Mouse (Mus musculus): ENCODE data around the gene Agap1. TPM values are rescaled to one million over a fixed set of nuclear protein-coding genes. Genes with fewer than 3 reads are reported as not detected.

Gene Agap1
- polyA plus RNA-seq, 1 experiment from 2014 or later, result 4.2 TPM

GRCm38 (mm10) chr1:89515808-89516560 lies 61.4 kb downstream of the Agap1 start:
- no peak overlapping the region for H3K4me2 ChIP-seq (replicated peaks; ENCODE audit: low read depth)
- H3K4me3 ChIP-seq (ENCODE audit: low read depth, low read length), result no peak overlapping the region
- no peak for TF ChIP-seq CTCF (IDR thresholded peaks at IDR 0.05; ENCODE audit: low read depth)
- no peak for TF ChIP-seq EP300 (optimal IDR thresholded peaks at IDR 0.05)
- H3K36me3 ChIP-seq (ENCODE audit: control insufficient read depth, insufficient read depth, low read length), result no peaks in the 10 kb centered on the region
- no peaks in the 10 kb centered on the region for H3K27me3 ChIP-seq (ENCODE audit: control insufficient read depth, insufficient read depth, low read length)
- no peak overlapping the region for H3K27ac ChIP-seq (replicated peaks)
- DNase-seq (ENCODE audit: low spot score), result no peak
- 65% methylated on average over 11 of the region's 11 CpGs for WGBS
- H3K9me3 ChIP-seq (ENCODE audit: control insufficient read depth, low read length), result no peaks in the 10 kb centered on the region
- H3K9ac ChIP-seq (ENCODE audit: low read length), result no peak overlapping the region
- no peaks in the 10 kb centered on the region for H3K4me1 ChIP-seq (replicated peaks; ENCODE audit: control insufficient read depth, insufficient read depth)
- peak; percentile 13; the same call in 1 of the 2 replicates for ATAC-seq (ENCODE audit: low FRiP score, low TSS enrichment)

DNA sequence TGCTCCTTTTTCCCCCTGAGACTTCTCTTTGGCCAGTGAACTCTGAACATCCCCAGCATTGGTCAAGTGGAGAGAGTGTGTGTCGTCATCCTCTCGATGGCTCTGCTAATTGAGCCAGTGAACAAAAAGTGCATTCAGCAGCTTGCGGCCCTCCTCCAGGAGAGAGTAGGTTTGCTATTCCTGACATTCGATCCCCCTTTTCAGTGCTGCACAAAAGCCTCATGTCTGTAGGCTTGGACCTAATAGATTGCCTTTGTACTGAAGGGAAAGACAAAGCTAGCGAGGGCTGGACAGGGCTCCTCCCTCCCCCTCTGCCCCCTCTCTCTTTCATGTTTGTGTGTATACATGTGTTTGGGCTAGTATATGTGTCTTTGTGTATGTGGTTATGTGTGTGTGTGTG lies 63.2 kb downstream of the Agap1 start:
- no peak for DNase-seq (ENCODE audit: low spot score)
- no peak for TF ChIP-seq CTCF (IDR thresholded peaks at IDR 0.05; ENCODE audit: low read depth)
- no peak for TF ChIP-seq EP300 (optimal IDR thresholded peaks at IDR 0.05)
- no peaks in the 10 kb centered on the region for H3K9me3 ChIP-seq (ENCODE audit: control insufficient read depth, low read length)
- 41% methylated on average over 5 of the region's 5 CpGs for WGBS
- no peak overlapping the region for H3K4me2 ChIP-seq (replicated peaks; ENCODE audit: low read depth)
- ATAC-seq (ENCODE audit: low FRiP score, low TSS enrichment), result no peak
- no peaks in the 10 kb centered on the region for H3K36me3 ChIP-seq (ENCODE audit: control insufficient read depth, insufficient read depth, low read length)
- H3K4me1 ChIP-seq (replicated peaks; ENCODE audit: control insufficient read depth, insufficient read depth), result no peaks in the 10 kb centered on the region
- no peaks in the 10 kb centered on the region for H3K27me3 ChIP-seq (ENCODE audit: control insufficient read depth, insufficient read depth, low read length)
- no peak overlapping the region for H3K27ac ChIP-seq (replicated peaks)
- no peak overlapping the region for H3K9ac ChIP-seq (ENCODE audit: low read length)
- H3K4me3 ChIP-seq (ENCODE audit: low read depth, low read length), result no peak overlapping the region

GRCm38 (mm10) chr1:89519914-89520643 lies 65.5 kb downstream of the Agap1 start:
- Histone ChIP-seq H3K27me3 (ENCODE audit: control insufficient read depth, insufficient read depth, low read length) (no peaks in the 10 kb centered on the region), H3K9ac (ENCODE audit: low read length) (no peak overlapping the region), H3K4me2 (replicated peaks; ENCODE audit: low read depth) (no peak overlapping the region), H3K36me3 (ENCODE audit: control insufficient read depth, insufficient read depth, low read length) (no peaks in the 10 kb centered on the region), H3K4me3 (ENCODE audit: low read depth, low read length) (no peak overlapping the region), H3K4me1 (replicated peaks; ENCODE audit: control insufficient read depth, insufficient read depth) (no peaks in the 10 kb centered on the region), H3K27ac (replicated peaks) (no peak overlapping the region), H3K9me3 (ENCODE audit: control insufficient read depth, low read length) (no peaks in the 10 kb centered on the region)
- ATAC-seq (ENCODE audit: low FRiP score, low TSS enrichment) (no peak), DNase-seq (ENCODE audit: low spot score) (no peak)
- WGBS, result 73% methylated on average over 17 of the region's 17 CpGs
- TF ChIP-seq CTCF (IDR thresholded peaks at IDR 0.05; ENCODE audit: low read depth), result no peak
- no peak for TF ChIP-seq EP300 (optimal IDR thresholded peaks at IDR 0.05)

GRCm38 (mm10) chr1:89521406-89521805 lies 66.8 kb downstream of the Agap1 start:
- Histone ChIP-seq H3K36me3 (ENCODE audit: control insufficient read depth, insufficient read depth, low read length) (no peaks in the 10 kb centered on the region), H3K27me3 (ENCODE audit: control insufficient read depth, insufficient read depth, low read length) (no peaks in the 10 kb centered on the region), H3K9me3 (ENCODE audit: control insufficient read depth, low read length) (no peaks in the 10 kb centered on the region), H3K27ac (replicated peaks) (no peak overlapping the region), H3K9ac (ENCODE audit: low read length) (no peak overlapping the region), H3K4me2 (replicated peaks; ENCODE audit: low read depth) (no peak overlapping the region), H3K4me3 (ENCODE audit: low read depth, low read length) (no peak overlapping the region), H3K4me1 (replicated peaks; ENCODE audit: control insufficient read depth, insufficient read depth) (no peaks in the 10 kb centered on the region)
- 55% methylated on average over 11 of the region's 11 CpGs for WGBS
- ATAC-seq (ENCODE audit: low FRiP score, low TSS enrichment) (no peak), DNase-seq (ENCODE audit: low spot score) (no peak)
- TF ChIP-seq EP300 (optimal IDR thresholded peaks at IDR 0.05), result no peak
- TF ChIP-seq CTCF (IDR thresholded peaks at IDR 0.05; ENCODE audit: low read depth), result no peak

DNA sequence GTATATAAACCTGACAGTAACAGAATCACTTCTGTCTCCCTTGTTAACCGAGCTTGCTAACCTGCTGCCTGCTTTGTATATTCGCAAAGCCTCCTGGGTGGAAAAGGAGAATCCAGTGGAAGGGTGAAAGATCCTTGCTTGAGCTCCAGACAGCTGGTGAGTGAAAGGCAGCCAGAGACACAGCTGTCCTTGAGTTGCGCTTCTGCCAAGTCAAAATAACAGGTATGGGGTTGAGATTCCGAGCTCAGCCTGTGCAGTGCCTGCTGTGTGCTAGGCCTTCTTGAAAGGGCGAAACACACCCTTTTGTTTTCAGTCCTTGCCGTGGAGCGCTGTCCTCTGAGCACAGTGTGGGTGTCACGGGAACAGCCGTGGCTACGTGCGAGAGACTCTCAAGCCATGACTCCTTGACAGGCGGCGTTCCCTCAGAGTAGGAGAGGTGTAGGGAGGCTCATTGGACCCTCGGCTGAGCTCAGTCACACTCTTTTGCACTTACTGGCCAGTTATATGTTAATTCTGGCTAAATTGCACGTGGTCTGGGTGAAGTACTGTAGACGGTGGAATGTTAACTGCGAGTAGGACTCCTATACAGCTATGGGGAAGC lies 67.4 kb downstream of the Agap1 start:
- no peak overlapping the region for H3K4me3 ChIP-seq (ENCODE audit: low read depth, low read length)
- no peak overlapping the region for H3K27ac ChIP-seq (replicated peaks)
- H3K4me2 ChIP-seq (replicated peaks; ENCODE audit: low read depth), result no peak overlapping the region
- no peak for TF ChIP-seq EP300 (optimal IDR thresholded peaks at IDR 0.05)
- TF ChIP-seq CTCF (IDR thresholded peaks at IDR 0.05; ENCODE audit: low read depth), result no peak
- DNase-seq (ENCODE audit: low spot score) (no peak), ATAC-seq (ENCODE audit: low FRiP score, low TSS enrichment) (no peak)
- WGBS, result 61% methylated on average over 17 of the region's 17 CpGs
- no peaks in the 10 kb centered on the region for H3K27me3 ChIP-seq (ENCODE audit: control insufficient read depth, insufficient read depth, low read length)
- no peaks in the 10 kb centered on the region for H3K9me3 ChIP-seq (ENCODE audit: control insufficient read depth, low read length)
- no peaks in the 10 kb centered on the region for H3K36me3 ChIP-seq (ENCODE audit: control insufficient read depth, insufficient read depth, low read length)
- H3K9ac ChIP-seq (ENCODE audit: low read length), result no peak overlapping the region
- H3K4me1 ChIP-seq (replicated peaks; ENCODE audit: control insufficient read depth, insufficient read depth), result no peaks in the 10 kb centered on the region

Data from stomach, postnatal 0 days (tissue).